Mouse (Mus musculus): Measurements from ENCODE around the gene Wwc1. TPM values are rescaled to one million over a fixed set of nuclear protein-coding genes. Genes with fewer than 3 reads are reported as not detected.
A peak's percentile ranks its signal among the peaks of the same experiment; 100 is the strongest.

The Wwc1 gene
- 10 to 100 TPM; 84.6 to 89.9 TPM for total RNA-seq (2021)
- long read RNA-seq, experiment 1, full-length matches to known transcripts: 65 of 87 reads
- long read RNA-seq, experiment 1, partial matches to known transcripts: 16 of 87 reads
- long read RNA-seq, experiment 1, other reads (novel, unspliced or antisense): 6 of 87 reads
- long read RNA-seq, experiment 2, full-length matches to known transcripts: 28 of 36 reads
- long read RNA-seq, experiment 2, partial matches to known transcripts: 5 of 36 reads
- long read RNA-seq, experiment 2, other reads (novel, unspliced or antisense): 3 of 36 reads

DNA sequence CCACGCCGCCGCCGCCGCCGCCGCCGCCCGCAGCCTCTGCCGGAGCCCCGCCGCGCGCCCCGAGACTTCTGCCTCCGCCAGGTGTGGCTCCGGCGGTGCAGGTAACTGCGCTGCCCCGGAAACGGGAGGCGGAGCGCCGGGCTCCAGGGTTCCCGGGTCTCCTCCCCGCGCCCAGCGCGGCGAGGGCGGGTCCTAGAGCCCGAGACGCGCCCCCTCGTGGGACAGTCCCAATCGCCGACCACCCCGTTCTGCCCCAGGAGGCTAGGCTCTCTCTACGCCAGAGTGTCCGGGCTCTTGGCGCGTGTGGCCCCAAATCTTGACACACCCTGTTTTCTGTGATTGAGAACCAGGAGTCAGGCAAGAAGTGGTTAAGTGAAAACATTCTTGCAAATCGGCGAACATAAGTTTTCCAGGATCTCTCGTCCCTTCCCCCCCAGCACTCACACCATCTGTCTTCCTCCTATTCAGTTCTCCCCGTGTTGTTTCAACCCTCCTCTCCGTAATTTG lies at the start of gene Wwc1:
Gene Wwc1 (minus strand): TSS at position 117 of the 507 bp plus-strand sequence.
- DNase-seq: peak; percentile 80 to 83

DNA sequence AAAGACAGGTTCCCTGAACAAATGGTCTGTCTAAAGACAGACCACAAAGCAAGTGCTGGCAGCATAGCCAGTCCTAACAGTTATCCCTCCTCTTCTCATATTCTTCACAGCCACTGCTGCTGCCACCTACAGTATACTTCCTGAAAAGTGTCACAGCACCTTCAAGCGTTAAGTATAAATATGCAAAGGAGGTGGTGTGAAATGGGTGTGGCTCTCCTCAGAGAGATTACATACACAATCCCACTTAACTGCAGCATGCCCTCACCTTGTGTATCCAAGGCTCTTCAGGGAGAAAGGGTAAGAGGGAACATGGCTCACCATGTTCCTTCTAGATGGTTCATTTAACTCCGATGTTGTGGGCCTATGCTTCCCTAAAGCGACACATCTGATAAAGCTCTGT lies 39.7 kb upstream of the Wwc1 start:
- no peak for DNase-seq

DNA sequence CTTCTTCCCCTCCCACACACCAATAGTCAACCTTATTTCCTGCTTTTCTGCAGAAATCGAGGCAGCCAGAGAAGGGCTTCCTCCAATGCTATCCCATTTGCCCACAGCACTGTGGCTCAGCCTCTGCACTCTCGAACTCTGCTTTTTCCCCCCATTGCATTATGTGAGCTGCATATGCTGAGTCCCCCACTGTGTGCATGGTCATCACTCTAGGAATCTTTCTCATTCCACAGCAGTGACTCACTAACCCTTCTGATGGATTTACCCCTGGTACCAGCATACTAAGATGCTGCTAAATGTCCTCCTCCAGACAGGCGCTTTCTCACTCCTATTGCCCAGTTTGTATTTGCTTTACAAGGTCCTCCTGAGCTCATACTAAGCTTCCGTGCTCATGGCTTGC lies 32.9 kb upstream of the Wwc1 start:
- no peak for DNase-seq

DNA sequence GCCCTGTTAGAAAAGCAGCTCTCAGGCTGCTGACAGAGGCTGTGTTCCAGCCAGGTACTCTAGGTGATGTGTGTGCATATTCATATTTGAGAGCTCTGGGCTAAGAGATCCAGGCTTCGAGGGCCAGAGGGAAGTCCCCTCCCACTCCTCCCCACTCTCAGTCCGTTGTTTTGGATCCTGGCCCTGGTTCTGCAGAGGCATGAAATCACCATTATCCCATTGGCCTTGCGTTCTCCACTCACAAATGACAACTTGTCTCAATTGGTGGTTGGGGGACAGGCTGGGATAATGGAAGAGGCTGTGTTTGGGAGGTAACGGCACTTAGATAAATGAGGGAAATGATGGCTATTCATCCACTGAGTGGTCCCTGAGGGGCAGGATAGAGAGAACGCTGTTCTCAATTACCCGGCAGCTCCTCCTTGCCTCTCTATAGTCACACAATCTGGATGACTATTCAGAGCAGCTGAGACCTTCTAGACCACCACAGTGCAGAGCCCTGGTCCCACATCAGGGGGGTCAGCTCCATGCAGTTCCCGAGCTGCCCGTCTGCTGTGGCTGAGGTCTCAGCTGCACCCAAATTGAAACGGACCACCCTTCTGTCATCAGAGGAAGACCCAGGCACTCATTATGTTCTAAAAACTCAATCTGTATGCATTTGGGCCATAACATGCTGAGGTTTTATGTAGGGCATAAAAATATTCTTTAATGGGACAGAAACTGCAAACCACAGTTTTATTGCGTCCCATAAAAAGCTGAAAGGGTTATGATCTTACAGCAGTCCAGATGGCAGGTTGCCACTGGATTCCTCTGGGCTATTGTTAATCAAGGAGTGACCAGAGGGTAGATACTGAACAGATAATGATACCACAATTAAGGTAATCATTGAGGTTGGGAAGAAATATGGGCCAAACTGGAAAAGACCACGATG lies 29.2 kb upstream of the Wwc1 start:
- no peak for DNase-seq

DNA sequence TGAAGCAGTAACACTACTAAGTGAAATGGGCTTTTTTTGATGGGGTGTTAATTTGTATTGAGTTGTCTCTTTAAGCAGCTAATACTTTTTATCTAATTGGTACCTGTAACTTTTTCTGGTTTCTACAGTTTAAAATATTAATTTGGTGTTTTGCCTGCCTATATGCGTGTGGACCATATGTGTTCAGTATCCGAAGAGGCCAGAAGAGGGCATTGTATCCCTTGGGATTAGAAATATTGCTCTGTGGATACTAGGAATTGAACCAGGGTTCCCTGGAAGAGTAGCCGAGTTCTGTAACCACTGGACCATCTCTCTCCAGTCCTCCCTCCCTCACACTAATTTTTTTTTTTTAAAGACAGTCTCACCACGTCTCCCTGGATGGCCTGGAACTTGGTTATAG lies 22.6 kb upstream of the Wwc1 start:
- no peak for DNase-seq

DNA sequence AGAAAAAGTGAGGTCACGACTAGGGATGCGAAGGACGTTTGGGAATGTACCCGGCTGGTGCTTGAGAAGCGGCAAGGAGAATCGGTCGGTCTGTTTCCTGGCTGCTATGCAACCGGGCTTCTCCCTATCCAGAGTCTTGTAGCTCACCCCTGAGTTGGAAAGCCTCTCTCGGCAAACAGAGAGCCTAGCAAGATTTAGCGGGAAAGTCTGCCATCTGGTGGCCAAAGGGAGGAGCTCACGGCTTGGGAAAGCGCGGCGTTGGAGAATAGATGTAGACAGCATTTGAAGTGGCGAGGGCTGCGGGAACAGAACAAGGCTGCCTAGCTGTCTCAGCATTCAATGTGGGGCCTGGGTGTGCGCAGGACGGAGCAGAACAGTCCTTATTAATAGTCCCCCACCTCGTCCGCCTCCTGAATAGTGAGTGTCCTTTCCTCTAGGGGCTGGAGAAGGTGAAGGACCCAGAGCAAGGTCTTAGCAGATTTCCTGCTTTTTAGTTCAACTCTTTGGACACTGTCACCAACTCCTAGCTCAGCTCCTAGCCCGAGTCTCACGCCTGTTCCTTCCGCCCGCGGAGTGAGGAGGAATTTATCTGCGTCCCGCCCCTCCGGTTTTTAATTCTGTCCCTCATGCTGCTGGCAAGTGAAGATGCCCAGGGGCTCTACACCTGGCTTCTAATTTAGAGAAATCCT lies 21.1 kb upstream of the Wwc1 start:
- DNase-seq: peak; percentile 89 to 92

DNA sequence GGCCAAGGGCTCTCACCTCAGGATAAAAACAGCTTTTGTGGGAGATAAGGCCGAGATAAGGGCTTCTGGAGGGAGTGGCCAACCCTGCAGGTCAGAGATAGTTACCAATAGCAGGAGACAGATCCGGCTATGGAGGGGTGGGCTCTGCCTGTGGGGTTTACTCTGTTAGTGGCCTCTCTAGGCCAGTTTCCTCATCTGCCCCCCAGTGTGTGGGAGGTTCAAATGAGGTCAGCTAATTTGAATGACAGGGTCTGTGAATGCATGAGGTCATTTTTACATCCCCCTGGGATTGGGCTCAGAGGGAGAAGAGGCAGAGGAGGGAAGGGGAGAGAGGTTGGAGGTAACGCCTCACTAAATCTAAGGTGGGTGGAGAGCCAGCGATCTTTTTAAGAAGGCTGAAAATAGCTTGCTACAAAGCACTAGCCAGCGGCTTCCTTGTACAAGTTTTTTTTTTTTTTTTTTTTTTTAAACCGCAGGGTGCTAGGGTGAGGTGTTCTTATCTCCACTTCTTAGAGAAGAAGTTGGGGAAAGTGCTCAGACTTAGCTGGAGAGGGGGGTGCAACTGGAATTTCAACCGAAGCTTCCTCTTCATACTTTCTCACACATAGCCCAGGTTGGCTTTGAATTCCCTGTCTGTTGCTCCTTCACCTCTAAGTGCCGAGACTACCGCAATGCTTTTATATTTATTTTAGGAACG lies 20.4 kb upstream of the Wwc1 start:
- no peak for DNase-seq

DNA sequence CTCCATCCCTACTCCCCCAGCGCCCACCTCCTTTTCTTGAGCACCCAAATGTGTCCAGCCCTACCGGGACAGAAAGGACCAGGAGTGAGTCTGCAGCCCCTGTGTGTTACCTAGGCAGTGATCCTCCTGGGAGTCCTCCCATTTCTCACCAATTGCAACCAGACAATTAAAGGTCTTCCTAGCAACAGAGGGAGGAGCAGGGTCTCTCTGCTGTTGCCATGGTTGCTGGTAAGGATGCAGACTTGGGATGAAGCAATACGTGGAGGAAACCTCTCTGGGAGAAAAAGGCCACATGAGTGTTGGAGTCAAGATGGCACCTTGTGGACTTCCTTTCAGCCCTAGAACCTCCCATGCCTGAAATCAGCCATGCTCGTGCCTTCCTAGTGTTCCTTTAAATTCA lies 19.7 kb upstream of the Wwc1 start:
- DNase-seq: no peak

DNA sequence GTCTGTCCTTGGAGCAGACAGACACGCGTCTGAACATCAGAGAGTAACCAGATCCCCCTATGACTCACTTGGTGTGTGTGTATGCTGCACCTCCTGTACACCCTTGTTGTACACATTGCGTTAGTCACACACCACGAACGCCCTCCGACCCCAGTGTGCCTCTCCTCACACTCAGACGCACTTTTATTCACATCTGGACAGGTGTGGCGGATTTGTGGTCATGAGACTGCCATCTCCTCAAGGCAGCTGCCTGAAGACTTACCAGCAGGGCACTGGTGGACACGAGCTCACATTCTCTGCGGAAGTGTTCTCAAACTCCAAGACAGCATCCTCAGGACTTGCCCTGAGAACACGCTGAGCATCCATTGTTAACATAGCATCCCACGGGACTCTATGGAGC lies 17.7 kb upstream of the Wwc1 start:
- DNase-seq: no peak

DNA sequence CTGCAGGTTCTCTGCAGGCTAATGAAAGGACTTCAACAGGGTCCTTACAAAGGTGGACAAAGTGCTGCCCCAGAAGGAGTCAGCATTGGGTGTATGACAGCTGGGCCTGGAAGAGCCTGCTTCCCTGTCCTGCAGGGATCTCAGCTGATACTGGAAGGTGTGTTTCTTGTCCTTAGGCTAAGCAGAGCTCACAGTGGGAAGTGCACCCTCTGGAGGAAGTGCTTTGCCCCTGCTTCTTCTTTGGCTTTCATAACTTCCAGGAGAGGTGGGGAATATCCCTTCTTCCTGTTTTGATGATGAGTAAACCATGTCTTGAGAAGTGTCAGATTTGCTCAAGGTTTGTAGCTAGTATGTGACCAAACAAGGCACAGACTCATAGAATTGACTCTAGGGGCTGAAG lies 15.0 kb upstream of the Wwc1 start:
- DNase-seq: no peak

DNA sequence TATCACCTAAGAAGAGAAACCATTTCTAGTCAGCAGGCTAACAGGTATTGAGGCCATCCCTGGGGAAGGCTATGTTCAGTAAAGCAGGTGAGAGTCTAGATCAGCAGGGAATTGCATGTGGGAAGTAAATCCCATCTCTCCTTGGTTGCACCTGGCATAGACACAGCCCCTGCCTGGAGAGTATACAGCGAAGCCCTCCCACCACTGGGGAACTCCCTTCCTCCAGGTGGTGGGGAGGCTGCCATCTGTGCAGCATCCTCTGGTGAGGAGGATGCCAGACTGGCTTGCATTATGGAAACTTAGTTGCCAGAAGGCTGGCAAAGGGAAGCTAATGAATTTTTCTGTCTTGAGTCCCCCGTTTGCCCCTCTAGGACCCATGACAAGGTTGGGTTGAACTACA lies 11.5 kb upstream of the Wwc1 start:
- no peak for DNase-seq

DNA sequence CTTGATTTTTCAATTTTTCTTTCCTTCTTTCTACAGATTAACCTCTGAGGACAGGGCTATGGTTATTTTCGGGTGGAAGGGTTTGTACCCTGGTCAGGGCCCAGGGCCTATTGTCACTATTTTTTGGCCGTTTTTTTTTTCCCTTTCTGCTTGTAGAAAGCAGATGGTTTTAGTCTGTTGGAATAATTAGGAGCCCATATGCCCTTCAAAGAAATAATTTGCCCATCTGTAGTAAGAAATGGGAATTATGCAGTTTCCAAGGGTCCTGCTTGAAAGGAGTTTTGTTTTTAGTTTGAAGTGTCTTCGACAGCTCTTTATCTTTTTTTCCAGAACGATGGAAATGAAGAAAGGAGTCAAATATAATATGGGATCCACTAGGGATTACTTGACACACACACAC lies 9.6 kb upstream of the Wwc1 start:
- no peak for DNase-seq

DNA sequence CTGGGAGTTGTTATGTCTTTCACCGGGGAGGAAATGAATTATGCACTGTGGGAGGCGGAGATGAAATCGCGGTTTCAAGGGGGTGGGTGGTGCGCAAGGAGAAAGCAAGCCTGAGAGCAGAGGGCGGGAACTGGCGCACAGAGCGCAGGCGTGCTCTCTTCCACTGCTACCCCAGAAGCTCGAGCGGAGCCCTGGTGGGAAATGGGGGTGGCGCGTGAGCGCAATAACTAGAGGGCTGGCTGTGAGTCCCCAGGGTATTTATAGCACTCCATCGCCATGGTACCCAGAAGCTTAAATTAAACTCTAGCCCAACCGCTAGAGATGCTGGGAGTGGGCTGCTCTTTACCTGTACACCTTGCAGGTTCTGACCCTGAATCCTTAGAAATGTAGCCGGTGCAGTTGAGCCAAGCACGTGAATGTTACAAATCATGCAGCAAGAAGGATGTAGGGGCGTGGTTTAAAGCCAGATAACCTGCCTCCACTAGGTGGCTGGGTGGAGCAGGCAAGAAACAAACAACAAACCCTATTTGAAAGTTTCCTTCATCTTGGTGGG lies 5.6 kb upstream of the Wwc1 start:
- DNase-seq: peak; percentile 63 to 65

DNA sequence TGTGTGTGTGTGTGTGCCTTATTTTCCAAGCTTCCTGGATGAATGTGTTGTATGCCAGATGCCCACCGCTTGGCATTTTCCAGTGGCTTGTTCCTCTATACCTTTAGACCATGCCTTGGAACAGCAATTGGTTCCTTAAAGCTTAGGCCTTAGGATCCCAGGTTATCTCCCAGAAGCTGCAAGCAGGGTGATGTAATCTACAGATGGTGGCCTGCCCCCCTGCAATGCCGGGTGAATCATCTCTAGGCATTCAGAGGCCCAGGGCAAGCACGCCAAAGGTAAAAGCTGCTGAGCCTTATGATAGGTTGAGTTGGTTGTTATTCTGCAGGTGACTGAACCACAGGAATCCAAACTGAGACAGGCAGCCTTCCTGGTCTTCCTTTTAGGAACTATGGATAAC lies 2.4 kb upstream of the Wwc1 start:
- peak; percentile 50 to 52 for DNase-seq

DNA sequence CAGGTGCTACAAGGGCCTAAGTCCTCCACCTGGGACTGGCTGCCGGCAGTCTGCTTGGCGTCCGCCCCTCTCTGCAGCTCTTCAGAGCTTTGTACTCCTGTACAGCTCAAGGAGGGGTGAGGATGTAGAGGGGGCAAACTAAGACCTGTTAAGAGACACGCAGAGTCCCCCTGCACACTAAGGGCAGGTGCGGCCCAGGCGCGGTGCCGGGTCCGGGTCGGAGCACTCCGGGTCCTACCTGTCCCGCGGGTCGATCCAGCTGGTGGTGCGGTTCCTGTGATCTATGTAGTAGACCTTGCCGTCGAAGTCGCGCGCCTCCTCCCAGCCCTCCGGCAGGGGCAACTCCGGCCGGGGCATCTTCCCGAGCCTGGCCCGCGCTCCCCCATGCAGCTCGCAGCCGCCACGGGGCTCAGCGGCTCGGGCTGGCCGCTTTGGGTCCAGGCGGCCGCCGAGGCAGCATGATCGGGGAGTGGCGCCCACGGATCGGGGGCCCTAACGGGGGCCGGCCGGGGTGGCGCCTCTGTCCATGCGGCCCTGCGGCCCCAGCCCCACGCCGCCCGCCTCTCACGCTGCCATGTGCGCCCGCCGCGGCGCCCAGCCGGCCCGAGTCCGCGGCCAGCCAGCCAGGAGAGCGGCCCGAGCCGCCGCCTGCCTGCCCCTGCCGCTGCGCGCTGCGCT lies 455 bp downstream of the Wwc1 start:
- DNase-seq: peak in 1 of 2 experiments; percentile 58

DNA sequence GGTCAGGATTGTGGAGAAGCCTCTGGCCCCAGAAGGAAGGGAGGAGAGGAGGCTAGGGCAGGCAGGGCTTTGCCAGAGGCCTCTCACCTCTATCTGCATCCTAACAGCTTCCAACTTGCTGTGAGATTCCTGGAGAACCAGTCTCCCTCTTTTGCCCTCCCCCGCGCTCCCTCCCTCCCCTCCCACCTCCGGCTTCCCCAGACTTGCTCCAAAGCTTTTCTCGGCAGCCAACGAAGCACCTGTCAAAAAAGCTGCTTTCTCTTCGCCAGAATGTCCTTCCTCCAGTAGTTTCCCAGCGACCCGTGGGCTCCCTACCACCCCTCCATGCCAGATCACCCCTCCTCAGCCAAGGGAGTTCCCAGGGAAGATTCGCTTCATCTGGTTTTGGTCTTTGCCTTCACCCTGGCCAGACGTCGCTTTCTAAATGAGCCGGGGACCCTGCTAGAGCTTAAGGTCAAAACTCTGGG lies 1.0 kb downstream of the Wwc1 start:
- DNase-seq: peak in 1 of 2 experiments; percentile 41

DNA sequence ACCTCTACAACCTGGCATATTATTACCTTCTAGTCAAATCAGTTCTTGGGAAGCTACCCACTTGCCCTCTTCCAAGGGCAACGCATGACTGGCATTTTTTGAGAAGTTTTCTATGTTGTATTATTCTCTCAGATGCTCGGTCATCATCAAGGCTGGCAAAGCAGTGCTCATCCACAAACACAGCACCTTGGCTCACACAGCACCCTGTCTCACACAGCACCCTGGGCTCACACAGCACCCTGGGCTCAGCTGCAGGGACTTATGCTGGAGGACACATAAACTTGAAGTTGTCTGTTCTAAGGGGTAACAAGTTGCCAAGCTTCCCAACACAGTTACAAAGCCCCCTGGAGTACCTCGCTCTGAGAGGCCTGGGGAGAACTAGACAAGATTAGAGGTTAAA lies 2.5 kb downstream of the Wwc1 start:
- DNase-seq: no peak

DNA sequence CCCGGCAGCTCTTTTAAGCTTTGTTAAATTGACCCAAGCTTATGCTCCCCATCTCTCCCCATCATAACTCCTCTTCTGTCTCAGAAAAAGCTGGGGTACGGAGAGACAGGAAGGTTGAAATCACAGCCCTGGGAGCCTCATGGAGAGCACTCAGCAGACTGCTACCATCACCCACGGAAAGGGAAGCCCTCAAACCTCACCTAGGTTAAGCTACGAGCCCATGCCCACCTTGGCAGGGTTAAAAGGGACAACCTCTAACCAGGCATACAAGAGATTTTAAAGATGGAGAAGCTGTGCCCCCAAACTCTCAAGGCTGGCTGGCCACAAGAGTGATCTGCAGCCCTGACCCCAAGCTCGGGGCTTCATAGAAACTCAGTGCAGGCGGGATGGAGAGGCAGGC lies 3.2 kb downstream of the Wwc1 start:
- DNase-seq: no peak

DNA sequence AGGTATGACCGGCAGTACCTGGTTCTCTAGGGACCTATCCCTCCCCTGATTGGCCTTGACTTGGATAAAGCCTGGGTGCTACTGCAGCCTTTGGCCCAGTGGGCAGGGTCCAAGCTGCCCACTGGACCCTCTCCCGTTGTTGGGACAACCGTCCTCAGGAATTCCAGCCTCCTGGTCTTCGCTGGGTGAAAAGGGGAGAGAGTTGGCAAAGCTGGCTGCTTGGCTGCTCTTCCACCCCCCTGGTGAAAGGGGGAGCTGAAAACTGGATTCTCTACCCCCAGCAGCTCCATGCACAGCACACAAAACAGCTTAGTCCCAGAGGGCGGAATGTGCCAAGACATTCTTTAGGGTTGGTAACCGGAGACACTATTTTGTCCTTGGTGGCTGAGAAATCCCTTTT lies 3.8 kb downstream of the Wwc1 start:
- no peak for DNase-seq

DNA sequence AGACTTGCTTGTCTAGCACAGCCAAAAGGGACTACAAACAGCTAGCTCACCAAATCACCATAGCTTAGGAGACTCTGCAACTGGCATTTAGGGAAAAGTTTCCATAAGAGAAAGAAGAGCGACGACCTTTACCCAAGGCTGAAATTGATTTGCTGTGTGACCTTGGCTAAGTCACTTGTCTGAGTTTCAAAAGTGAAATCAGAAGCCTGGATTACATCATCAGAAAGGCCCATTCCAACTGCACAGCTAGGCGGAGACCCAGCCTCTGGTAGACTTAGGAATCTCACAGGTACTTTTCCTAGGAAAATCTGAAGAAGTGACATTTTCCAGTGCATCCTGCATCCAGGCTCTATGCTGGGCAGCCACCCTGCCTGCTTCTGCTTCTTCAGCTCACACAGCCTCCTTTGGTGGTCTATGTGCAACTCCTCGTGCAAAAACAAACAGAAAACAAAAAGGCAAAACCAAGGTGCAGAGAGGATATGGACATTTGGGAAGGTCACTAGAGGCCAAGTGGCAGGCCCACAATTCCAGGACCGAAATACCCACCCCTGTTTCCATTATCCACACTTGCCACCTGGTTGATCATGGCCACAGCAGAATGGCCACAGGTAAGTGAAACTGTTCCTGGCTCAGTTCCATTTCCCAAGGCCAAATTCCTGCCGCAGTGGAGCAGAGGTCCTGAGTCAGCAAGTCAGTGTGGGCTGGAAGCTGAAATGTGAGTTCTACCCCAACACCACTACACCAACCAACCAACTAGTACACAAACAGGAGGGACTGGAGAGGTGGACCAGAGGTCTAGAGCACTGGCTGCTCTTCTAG lies 5.5 kb downstream of the Wwc1 start:
- DNase-seq: peak; percentile 73 to 74

All from adrenal gland, postnatal 36 days (tissue).